Mouse (Mus musculus) cerebellum, postnatal 36 days (tissue): ENCODE measurements around the gene Eps8l3.
"Not testable (repeated sequence)": the region's sequence is repeated elsewhere in the genome, so short reads cannot be mapped to it uniquely, and the experiment has no call there.

Source experiments
- DNase-seq, 2 experiments: peaks; one replicate each; pipeline ENCODE4 v3.0.0; 2021 to 2022; ENCODE audit warnings: mixed read lengths in 2 of 2

Gene Eps8l3

DNA sequence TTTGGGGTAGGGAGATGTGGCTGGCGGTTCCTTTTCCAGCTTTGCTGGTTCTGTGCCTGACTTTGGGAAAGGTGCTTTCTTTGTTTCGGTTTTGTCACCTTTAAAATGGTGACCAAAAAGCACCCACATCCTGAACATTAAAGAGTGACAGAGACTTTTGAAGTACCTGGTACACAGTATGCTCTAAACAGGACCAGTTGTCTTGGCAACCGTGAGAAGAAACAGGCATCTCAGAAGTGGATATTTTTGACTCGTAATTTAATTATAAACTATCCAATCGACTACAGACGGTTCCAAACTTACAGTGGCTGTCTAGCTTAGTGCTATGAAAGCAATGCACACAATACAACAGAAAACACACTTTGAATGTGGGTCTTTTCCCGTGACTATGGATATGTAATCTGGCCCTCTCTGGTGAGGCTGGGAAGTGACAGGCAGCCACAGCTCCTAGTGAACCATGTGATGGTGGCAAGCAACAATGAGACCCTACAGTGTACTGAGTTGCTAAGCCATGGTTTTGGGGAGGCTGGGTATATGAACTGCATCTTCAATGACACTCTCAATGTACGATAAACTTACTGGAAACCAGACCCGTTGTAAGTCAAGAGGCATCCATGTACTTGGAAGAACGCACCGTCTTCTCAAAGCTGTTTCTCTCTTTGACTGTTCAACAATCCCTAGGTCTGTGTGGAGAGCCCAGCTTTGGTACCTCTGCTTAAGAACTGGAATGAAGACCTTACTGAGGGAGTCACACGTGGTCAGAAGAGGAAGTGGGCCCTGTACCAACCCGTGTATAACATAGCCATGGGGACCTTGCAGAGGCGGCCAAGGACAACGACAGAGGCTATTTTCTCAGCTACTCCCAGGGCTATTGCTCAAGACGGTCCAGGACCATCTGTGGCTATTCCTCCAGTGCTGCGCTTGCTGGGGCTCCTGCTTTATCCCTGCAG lies 23.5 kb upstream of the Eps8l3 start:
- no peak for DNase-seq

- DNase-seq, result no peak
Measured at GRCm38 (mm10) chr3:107855368-107855767, 21.7 kb upstream of the Eps8l3 start.

DNA sequence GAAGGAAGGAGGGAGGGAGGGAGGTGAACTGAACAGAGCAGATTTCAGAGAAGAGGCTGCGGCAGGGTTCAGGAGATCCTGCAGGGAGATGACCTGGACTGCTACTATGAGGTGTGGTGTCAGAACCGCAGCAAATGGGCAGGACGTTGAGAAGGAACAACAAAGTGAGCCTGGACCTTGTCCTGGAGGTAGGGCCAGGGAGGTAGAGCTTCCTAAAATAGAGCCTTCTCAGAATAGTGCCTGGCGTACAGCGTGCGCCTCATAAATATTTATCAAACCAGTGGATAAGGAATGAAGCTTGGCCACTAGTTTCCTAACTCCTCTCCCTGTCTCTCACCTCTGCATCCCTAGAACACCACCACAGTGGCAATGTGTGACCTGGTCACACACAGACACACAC lies 19.4 kb upstream of the Eps8l3 start:
- no peak for DNase-seq

DNA sequence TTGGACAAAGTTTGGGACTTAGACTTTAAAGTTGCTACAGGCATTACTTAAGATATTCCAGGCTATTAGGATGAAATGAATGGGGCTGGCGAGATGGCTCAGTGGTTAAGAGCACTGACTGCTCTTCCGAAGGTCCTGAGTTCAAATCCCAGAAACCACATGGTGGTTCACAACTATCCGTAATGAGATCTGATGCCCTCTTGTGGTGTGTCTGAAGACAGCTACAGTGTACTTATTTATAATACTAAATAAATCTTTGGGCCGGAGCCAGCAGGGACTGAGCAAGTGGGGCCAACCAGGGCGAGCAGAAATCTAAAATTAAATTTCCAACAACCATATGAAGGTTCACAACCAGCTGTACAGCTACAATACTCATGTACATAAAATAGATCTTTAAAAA lies 15.5 kb upstream of the Eps8l3 start:
- not testable (repeated sequence) for DNase-seq

DNA sequence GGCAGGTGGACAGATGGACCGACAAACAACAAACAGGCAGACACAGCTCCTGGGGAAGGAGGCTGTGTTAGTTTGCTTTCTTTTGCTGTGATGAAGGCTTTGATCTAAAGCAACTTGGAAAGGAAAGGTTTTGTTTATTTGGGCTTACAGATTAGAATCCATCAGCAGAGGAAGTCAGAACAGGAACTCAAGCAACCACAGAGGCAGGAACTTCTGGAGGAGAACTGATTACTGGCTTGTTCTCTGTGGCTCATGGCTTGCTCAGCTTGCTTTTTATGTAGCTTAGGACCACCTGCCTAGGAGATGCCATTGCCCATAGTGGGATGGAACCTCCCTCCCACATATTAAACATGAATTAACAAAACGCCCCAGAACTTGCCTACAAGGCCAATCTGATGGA lies 14.6 kb upstream of the Eps8l3 start:
- DNase-seq, result no peak

- DNase-seq, result no peak
Measured at GRCm38 (mm10) chr3:107863471-107863870, 13.6 kb upstream of the Eps8l3 start.

GRCm38 (mm10) chr3:107863898-107864603 lies 13.0 kb upstream of the Eps8l3 start:
- peak; percentile 88 to 94 for DNase-seq

DNA sequence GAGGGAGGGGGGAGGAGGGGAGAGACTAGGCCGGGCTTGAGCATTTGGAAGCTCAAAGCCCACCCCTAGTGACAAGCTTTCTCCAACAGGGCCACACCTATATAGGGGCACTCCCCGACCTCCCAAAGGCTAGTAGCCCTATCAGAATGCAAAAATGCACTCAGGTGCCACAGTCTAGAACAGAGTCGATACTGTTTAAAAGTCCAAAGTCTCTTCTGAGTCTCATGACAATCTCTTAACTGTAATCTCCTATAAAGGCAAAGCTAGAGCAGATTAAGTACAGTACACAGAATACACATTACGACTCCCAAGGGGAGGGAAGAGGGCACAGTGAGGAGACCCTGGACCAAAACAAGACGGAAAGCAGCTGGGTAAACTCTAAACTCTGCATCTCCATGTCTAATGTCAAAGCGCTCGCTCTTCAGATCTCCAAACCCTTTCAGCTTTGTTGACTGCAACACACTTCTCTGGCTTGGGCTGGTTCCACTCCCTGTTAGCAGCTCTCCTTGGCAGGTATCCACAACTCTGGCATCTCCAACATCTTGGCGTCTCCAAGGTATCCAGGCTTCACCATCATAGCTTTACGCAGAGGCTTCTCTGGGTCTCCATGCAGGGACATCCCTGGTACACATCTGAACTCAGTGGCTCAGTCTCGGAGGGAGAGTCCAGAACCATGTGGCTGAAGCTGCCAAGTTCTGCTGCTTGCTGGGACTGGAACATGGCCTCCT lies 11.5 kb upstream of the Eps8l3 start:
- no peak for DNase-seq

DNA sequence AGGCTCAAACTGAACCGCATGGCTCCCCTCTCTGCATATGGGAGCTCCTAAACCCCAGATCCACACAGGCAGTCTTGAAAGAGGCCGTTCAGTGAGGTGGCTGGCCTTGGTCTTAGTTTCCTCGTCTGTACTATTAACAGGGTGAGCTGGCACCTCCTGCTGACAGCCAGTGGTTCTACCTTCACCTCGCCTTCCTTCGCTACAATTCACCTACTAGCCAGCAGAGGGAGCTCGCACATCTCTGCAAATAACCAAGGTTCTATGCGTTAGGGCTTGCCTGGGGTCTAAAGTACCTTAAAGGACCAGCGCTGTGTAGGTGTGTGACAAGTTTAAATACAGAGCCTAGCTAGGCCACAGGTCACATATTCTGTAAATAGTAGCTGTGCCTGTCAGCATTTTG lies 9.9 kb upstream of the Eps8l3 start:
- peak; percentile 82 to 87 for DNase-seq

GRCm38 (mm10) chr3:107868452-107868851 lies 8.6 kb upstream of the Eps8l3 start:
- DNase-seq, result no peak

- DNase-seq, result no peak
Measured at GRCm38 (mm10) chr3:107869097-107869496, 7.9 kb upstream of the Eps8l3 start.

DNA sequence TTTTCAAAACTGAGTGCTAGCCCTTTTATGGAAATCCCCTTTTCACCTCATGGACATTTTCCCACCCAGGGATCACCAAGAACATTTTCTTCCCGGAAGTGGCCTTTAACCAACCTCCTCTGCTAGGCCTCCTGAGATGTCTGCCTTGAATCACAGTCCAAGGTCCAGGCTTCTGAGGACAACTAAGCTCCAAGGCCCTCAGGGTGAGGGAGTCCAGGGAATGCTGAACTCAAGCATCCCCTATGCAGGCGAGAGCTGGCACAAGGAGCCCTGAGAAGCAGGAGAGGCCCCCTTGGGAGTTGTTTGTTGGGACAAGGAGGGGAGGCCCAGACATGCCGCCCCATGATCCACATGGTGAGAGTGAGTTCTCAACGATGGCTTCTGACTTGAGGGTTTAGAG lies 7.1 kb upstream of the Eps8l3 start:
- DNase-seq, result no peak

DNA sequence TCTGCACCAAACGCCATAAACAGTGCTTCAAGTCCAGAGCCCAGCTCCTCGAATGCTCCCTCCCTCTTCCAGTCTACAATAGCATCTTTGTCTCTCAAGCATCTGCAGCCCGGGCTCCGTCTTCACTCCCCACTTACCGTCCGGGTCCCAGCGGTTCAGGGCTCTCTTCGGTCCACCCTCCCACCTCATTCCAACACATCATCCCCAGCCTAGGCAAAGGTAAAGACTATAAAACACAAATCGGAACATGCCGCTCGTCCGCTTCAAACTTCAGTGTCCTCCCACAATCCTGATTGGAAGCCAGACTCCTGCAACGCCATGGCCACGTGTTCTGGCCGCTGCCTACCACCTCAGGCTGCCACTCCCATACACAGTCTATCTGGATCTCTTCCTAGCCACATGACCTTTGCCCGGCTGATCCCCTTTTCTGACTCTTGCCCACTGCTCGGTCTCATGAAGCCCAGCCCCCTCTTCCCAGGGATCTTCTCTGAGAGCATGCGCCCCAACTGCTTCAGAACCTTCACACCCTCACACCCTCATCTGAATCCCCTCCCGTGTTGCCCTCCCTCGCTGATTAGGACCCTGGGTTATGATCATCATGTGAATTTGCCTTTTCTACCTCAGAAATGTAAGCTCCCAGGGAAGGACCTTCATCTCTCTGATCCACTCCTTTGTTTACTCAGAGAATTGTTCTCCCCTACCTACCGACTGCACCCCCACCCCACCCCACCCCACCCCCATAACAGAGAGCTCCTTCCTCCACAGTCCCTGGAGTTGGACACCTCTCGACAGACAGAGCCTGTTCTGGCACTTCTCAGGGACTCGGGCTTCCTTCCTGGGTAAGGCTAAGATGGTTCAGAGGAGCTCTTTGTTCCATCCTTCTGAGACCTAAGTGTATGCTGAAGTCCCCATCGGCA lies 3.4 kb upstream of the Eps8l3 start:
- no peak for DNase-seq

- no peak for DNase-seq
Measured at GRCm38 (mm10) chr3:107875231-107875630, 1.8 kb upstream of the Eps8l3 start.

GRCm38 (mm10) chr3:107877747-107878736 lies 1.0 kb downstream of the Eps8l3 start:
- DNase-seq, result no peak

GRCm38 (mm10) chr3:107887674-107888495 lies 10.9 kb downstream of the Eps8l3 start:
- DNase-seq, result peak; percentile 8 to 14

DNA sequence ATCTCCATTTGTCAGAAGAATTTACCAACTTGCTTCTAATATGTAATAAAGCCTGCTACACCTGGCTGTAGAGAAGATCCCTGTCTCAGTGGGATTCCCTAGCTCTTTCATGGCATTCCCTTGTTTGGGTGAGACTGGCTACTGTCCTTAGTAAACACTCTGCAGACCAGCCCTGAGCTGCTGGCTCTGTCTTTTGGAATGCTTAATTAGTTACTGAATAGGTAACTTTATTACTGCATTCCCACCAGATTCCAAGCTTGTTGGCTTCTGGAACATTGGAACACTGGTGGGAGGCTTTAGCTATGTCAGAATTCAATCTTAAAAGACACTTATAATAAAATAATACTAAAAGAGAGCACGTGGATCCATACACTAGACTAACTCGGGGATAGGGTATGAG lies 12.2 kb downstream of the Eps8l3 start:
- not testable (repeated sequence) for DNase-seq

- DNase-seq, result no peak
Measured at GRCm38 (mm10) chr3:107895194-107895719, 18.2 kb downstream of the Eps8l3 start.

- peak; percentile 79 to 84 for DNase-seq
Measured at GRCm38 (mm10) chr3:107895720-107896569, 18.9 kb downstream of the Eps8l3 start, which contains the start of gene Gstm5. Gene Gstm5 (plus strand): TSS chr3:107895821.
